Mouse (Mus musculus): ENCODE data around the gene Col1a2.

The Col1a2 gene

DNA sequence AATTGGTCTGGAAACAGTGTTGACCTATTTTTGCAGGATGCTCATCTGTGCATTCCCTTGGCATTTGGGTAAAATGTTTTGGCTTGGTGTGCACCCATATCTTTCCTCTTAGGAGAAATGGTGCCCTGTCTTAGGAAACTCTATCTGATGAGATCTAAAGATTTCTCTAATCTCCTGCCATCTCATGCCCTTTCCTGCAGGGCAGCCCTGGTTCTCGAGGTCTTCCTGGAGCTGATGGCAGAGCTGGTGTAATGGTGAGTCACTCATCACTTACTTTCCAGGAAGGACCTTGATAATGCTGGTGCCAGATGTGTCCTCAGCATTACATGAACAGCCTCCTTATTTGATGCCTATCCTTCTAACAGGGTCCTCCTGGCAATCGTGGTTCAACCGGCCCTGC, 16.4 kb downstream of the Col1a2 start:
- no peak for DNase-seq (ENCODE audit: low spot score)

DNA sequence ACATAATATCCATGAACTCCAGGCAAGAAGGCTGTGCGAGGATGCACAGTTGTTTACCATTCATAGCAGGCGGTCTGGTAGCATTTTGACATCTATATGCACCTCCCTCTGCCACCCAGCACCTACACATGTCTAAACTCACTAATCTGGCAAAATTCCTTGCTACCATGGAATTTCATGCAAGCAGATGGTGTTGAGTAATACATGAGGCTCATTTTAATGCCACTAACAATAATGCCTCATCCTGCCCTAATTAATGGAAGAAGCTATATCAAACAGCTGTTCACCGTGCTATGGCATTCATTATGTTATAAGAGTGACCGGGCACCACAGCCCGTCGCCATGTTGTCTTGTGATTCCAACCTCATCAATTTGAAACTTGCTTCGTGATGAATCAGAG, 23.8 kb downstream of the Col1a2 start:
- DNase-seq (ENCODE audit: low spot score) = no peak

DNA sequence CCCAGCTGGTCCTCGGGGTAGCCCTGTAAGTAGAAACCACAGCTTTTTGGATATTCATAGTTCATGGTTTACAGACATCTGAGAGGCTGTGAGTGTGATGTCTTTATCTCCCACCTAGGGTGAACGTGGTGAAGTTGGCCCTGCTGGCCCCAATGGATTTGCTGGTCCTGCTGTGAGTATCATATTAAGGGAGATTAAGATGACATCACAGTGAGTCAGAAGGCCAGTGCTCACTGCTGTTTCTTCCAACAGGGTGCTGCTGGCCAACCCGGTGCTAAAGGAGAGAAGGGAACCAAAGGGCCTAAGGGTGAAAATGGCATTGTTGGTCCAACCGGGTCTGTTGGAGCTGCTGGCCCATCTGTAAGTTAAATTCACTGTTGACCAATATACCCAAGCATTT, 26.4 kb downstream of the Col1a2 start:
- no peak for DNase-seq (ENCODE audit: low spot score)

DNA sequence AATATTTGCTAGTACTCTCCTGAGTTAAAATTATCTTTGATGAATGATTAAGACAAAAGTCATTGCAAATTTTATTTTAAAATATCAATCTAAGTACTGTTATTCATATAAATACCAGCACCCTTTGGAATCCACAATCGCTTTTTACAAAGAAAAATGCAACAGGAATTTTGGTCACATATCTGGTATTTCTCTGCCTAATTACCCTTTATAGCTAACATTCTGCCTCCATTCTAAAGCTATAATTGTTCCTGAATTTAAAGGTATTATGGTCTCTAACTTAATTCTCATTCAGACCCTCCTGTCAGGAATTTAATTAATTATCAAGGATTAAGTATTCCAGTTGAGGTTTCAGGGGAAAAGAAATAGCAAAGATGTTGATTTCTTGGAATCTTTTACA, 28.3 kb downstream of the Col1a2 start:
- DNase-seq (ENCODE audit: low spot score) = no peak

DNA sequence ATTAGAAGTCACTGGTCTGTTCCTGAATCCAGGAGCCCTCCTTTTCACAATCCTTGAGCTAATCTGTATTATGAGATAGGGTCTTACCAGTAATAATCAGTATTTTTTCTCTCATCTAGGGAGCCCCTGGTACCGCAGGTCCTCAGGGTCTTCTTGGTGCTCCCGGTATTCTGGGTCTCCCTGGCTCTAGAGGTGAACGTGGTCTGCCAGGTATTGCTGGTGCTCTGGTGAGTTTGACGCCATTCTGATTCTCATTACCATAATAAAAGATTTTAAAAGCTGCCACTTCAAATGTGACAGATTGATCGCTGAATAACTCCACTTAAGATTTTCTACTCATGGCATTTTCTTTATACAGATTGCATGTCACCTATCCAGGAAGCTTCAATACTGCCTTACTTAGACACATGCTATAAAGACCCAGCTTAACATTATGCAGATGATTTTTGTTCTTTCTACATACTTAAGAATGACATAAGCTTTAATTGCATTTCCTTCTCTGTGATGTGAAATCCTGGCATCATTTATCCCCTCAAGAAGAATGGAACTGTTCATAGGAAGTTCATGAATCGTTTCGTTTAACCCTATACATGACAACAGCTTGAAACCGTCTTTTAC, 30.0 kb downstream of the Col1a2 start:
- DNase-seq (ENCODE audit: low spot score) = no peak

- no peak for DNase-seq (ENCODE audit: low spot score)
Observed at GRCm38 (mm10) chr6:4541926-4542715, 37.5 kb downstream of the Col1a2 start.

- peak; percentile 29 for DNase-seq (ENCODE audit: low spot score)
Observed at GRCm38 (mm10) chr6:4544554-4544953, 39.9 kb downstream of the Col1a2 start.

DNA sequence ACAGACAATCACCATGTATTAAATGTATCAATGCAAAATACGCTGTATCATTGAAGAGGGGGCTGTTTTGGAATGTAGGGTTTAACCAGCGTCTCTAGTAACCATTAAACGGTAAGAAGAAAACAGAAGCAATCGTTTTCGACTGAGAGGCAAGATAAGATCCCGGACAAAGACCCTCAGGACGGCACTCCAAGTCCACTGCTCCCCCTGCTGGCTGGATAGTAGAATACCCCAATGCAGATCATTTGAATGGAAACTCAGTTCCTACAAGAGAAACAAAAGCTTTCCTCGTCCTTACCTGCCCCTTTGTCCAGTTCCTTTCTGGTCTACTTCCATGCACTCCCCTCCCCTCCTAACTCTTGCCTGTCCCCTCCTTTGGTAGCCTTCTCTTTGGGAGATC, 41.1 kb downstream of the Col1a2 start:
- peak; percentile 16 for DNase-seq (ENCODE audit: low spot score)

DNA sequence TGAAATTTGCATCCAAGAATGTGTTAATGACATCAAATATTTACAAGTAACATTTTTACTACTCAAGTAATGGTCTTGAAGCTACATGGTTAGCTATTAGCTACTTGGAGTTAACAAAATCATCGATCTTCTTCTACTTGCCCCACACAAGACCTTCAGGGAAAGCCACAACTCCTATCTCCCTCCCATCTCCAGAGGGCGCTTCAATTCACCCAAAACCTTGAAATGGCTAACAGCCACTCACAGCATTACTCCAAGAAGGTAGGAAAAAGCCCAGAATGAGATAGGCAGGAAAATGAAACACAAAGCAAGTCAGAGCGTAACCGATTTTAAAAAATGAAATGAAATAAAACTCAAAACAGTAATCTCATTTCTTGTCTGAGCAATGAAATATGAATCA, 44.3 kb downstream of the Col1a2 start:
- DNase-seq (ENCODE audit: low spot score) = no peak

GRCm38 (mm10) chr6:4549846-4550548, 45.4 kb downstream of the Col1a2 start:
- DNase-seq (ENCODE audit: low spot score) = no peak

DNA sequence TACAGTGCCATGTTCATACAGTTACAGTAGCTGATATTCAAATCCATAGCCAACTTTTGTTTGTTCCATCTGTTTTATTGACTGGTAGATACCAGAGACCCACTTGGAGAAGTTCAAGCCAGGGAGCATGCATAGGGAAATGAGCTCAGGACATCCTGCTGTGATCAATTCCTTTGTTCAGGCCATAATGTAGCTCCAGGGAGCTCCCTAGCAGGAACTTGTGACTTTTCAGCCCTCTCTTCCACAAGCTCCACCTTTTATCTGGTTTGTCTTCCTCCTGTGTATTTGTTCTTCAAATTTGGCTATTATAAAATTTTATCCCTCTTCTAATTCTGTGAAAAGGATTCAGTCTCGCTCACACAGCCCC, 45.9 kb downstream of the Col1a2 start:
- DNase-seq (ENCODE audit: low spot score) = no peak

GRCm38 (mm10) chr6:4555366-4555765, 50.8 kb downstream of the Col1a2 start:
- no peak for DNase-seq (ENCODE audit: low spot score)

- no peak for DNase-seq (ENCODE audit: low spot score)
Observed at GRCm38 (mm10) chr6:4557086-4557485, 52.5 kb downstream of the Col1a2 start.

GRCm38 (mm10) chr6:4557678-4558077, 53.1 kb downstream of the Col1a2 start:
- DNase-seq (ENCODE audit: low spot score) = no peak

DNA sequence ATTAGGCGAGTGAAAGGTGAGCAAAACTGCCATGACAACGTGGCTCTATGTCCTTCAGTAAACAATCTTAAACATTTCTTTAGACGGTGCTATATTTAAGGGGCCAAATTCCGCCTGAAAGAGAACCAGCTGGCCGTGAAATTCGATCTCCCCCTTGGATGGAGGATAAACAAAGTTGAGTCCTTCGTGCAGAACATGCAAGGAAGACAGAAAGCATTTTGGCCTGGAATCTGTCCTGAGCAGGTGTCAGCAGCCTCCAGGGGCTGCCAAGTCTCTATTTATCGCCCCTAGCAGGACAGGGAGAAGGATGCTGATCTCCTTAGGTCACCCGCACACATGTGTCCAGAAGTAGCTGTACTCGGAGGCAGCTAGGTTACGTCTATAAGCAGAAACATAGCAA, 56.5 kb downstream of the Col1a2 start:
- DNase-seq (ENCODE audit: low spot score) = no peak

GRCm38 (mm10) chr6:4561621-4562020, 57.0 kb downstream of the Col1a2 start:
- DNase-seq (ENCODE audit: low spot score) = no peak

DNA sequence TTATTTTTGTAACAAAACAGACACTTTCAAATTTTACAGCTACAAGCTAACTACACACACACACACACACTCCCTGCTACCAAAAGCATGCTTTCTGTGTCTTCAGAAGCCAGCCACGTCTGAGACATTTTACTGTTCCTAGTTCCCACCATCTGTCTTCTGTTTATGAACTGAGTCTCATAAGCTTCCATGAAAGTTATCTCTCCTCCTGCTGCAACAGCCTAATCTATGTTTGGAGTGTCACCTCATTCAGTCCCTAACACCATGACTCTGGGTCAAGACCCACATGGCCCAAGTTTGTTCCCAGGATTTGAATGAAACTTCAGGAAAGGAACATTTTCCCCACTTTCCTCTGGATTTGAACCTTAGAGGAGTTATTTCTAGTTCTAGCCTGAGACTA, 57.8 kb downstream of the Col1a2 start:
- DNase-seq (ENCODE audit: low spot score) = no peak

DNA sequence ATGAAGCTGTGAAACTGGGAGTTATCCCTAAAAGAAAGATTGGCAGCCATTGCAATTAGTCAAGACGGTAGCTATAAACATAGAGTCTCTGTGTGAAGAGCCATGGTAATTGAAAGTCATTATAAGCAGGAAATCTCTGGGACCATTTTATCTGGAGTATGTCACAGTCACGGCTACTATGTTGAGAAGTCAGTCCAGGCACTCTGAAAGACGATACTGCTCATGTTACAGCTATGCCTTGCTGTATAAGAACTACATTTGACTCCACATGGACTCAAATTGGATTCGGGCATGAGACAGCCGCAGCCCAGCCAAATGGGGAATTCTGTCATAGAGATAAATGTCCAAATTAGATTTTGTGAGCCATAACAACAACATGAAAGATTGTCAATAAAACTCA, 58.9 kb downstream of the Col1a2 start:
- DNase-seq (ENCODE audit: low spot score) = no peak

GRCm38 (mm10) chr6:4570412-4570811, 65.8 kb downstream of the Col1a2 start:
- DNase-seq (ENCODE audit: low spot score) = no peak

GRCm38 (mm10) chr6:4577756-4578155, 73.1 kb downstream of the Col1a2 start:
- DNase-seq (ENCODE audit: low spot score) = no peak

- DNase-seq (ENCODE audit: low spot score) = no peak
Observed at GRCm38 (mm10) chr6:4578343-4578742, 73.7 kb downstream of the Col1a2 start.

GRCm38 (mm10) chr6:4579620-4580019, 75.0 kb downstream of the Col1a2 start:
- no peak for DNase-seq (ENCODE audit: low spot score)

DNA sequence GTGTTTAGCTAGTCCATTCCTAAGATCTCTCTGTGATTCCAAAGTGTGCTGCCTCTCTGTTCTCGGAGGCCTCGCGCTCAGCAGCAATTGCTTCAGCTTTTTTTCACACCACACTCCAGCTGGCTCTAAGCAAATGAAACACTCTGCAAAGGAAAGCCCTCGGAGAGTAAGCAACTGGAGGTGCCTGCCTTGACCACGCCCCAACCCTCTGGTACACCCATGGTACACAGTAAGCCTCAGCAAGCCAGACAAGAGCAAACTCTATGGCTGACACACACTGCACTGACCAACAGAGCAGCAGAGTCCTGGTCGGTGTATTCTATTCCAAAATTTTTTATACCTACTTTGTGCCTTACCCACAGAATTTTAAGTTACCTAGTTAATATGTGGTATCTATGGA, 78.9 kb downstream of the Col1a2 start:
- no peak for DNase-seq (ENCODE audit: low spot score)
